Mouse (Mus musculus) intestine, embryonic 14.5 days (tissue): Measurements from ENCODE around the gene Apoa1. TPM values are rescaled to one million over a fixed set of nuclear protein-coding genes. Genes with fewer than 3 reads are reported as not detected.
A peak's percentile ranks its signal among the peaks of the same experiment; 100 is the strongest.

Experiments
- ATAC-seq: fragments of 200-750 bp; cut with Nextera tagmentation; replicated peaks from 2 replicates; pipeline ENCODE4 v1.8.0; 2017; ENCODE audit warnings: low read depth, moderate number of reproducible peaks, moderate TSS enrichment, moderate library complexity; ENCODE audit not compliant: low FRiP score, low TSS enrichment
- DNase-seq: peaks from one replicate; pipeline ENCODE4 v3.0.0-alpha.2; 2018; ENCODE audit warnings: low spot score
- H3K27ac ChIP-seq: fragments of 300-500 bp; sonication (generic); 2 replicates; pipeline ENCODE4 v1.5.1; 2014; ENCODE audit warnings: low read depth, mild to moderate bottlenecking, control low read depth
- H3K27me3 ChIP-seq: fragments of 300-500 bp; sonication (generic); replicated peaks from 2 replicates; pipeline ENCODE4 v1.6.1; 2014; ENCODE audit warnings: low read length, control low read depth; ENCODE audit not compliant: control insufficient read depth, insufficient read depth
- H3K36me3 ChIP-seq: fragments of 300-500 bp; sonication (generic); 2 replicates; pipeline ENCODE4 v1.6.1; 2014; ENCODE audit warnings: low read length, control low read depth; ENCODE audit not compliant: control insufficient read depth, insufficient read depth
- H3K4me1 ChIP-seq: fragments of 300-500 bp; sonication (generic); replicated peaks from 2 replicates; pipeline ENCODE4 v1.6.1; 2014; ENCODE audit warnings: low read length, control low read depth, mixed read lengths; ENCODE audit not compliant: control insufficient read depth, insufficient read depth
- H3K4me2 ChIP-seq: fragments of 300-500 bp; sonication (generic); 2 replicates; pipeline ENCODE4 v1.6.1; 2014; ENCODE audit warnings: low read length
- H3K4me3 ChIP-seq: fragments of 300-500 bp; sonication (generic); 2 replicates; pipeline ENCODE4 v1.5.1; 2014; ENCODE audit warnings: low read depth, low read length, control low read depth, mixed read lengths
- H3K9ac ChIP-seq: fragments of 300-500 bp; sonication (generic); 2 replicates; pipeline ENCODE4 v1.6.1; 2014; ENCODE audit warnings: mild to moderate bottlenecking, low read length
- H3K9me3 ChIP-seq: fragments of 300-500 bp; sonication (generic); 2 replicates; pipeline ENCODE4 v1.6.1; 2016; ENCODE audit warnings: low read length, control low read depth; ENCODE audit not compliant: control insufficient read depth
- WGBS: fragments of 180-500 bp; shearing (Covaris S2); extraction: QIAGEN DNeasy Blood & Tissue Kit; methylation state at CpG from one replicate; pipeline ENCODE4 v1.1.7; 2014; 5-methylcytosine and 5-hydroxymethylcytosine counted together
- polyA plus RNA-seq: library from polyadenylated mRNA; unstranded; fragments of >200 nt; fragmentation: Nextera tagmentation; extraction: Ambion mirVana; gene quantifications from 2 replicates; pipeline ENCODE4 v1.2.1, GENCODE M21; 2014

Apoa1 gene
- polyA plus RNA-seq, 1 experiment from 2014 or later = 281 TPM

GRCm38 (mm10) chr9:46256658-46257385 is 28.4 kb downstream of the Apoa1 start:
- H3K36me3 ChIP-seq = no peaks in the 10 kb centered on the region
- H3K27ac ChIP-seq = no peak overlapping the region
- H3K4me1 ChIP-seq = no peaks in the 10 kb centered on the region
- no peaks in the 10 kb centered on the region for H3K9me3 ChIP-seq
- no peak overlapping the region for H3K4me2 ChIP-seq
- H3K4me3 ChIP-seq = no peak overlapping the region
- WGBS = 76% methylated on average over 10 of the region's 10 CpGs
- ATAC-seq (no peak), DNase-seq (no peak)
- no peaks in the 10 kb centered on the region for H3K27me3 ChIP-seq
- H3K9ac ChIP-seq = no peak overlapping the region

- Histone ChIP-seq H3K36me3 (no peaks in the 10 kb centered on the region), H3K4me1 (no peaks in the 10 kb centered on the region), H3K27ac (no peak overlapping the region), H3K4me3 (no peak overlapping the region), H3K9me3 (no peaks in the 10 kb centered on the region), H3K27me3 (no peaks in the 10 kb centered on the region), H3K9ac (no peak overlapping the region), H3K4me2 (no peak overlapping the region)
- DNase-seq (no peak), ATAC-seq (no peak)
- WGBS = 83% methylated on average over 3 of the region's 3 CpGs
Measured at GRCm38 (mm10) chr9:46257546-46257945, 29.2 kb downstream of the Apoa1 start.

GRCm38 (mm10) chr9:46259111-46259510 is 30.7 kb downstream of the Apoa1 start:
- DNase-seq (no peak), ATAC-seq (no peak)
- Histone ChIP-seq H3K36me3 (no peaks in the 10 kb centered on the region), H3K27me3 (no peaks in the 10 kb centered on the region), H3K9ac (no peak overlapping the region), H3K4me2 (no peak overlapping the region), H3K27ac (no peak overlapping the region), H3K4me3 (no peak overlapping the region), H3K9me3 (no peaks in the 10 kb centered on the region), H3K4me1 (no peaks in the 10 kb centered on the region)
- 87% methylated on average over 6 of the region's 6 CpGs for WGBS

GRCm38 (mm10) chr9:46261131-46261530 is 32.8 kb downstream of the Apoa1 start:
- 80% methylated on average over 7 of the region's 7 CpGs for WGBS
- DNase-seq (no peak), ATAC-seq (no peak)
- Histone ChIP-seq H3K4me1 (no peaks in the 10 kb centered on the region), H3K9ac (no peak overlapping the region), H3K27ac (no peak overlapping the region), H3K4me3 (no peak overlapping the region), H3K9me3 (no peaks in the 10 kb centered on the region), H3K36me3 (no peaks in the 10 kb centered on the region), H3K4me2 (no peak overlapping the region), H3K27me3 (no peaks in the 10 kb centered on the region)

- no peak within 1 kb of the TSS for H3K4me2 ChIP-seq
- H3K36me3 ChIP-seq = no peaks in the 10 kb centered on the region
- H3K9ac ChIP-seq = no peak within 1 kb of the TSS
- no peaks in the 10 kb centered on the region for H3K4me1 ChIP-seq
- no peak within 1 kb of the TSS for H3K27ac ChIP-seq
- no peak for DNase-seq
- no peaks in the 10 kb centered on the region for H3K9me3 ChIP-seq
- H3K4me3 ChIP-seq = no peak within 1 kb of the TSS
- peaks cover 10% of the 10 kb centered on the region; the same call in 1 of the 2 replicates for H3K27me3 ChIP-seq
- 35% methylated on average over 7 of the region's 7 CpGs for WGBS
- no peak for ATAC-seq
Measured at GRCm38 (mm10) chr9:46268343-46268873, 40.0 kb downstream of the Apoa1 start, which contains the start of gene Apoa5. Apoa5 (plus strand) TSS chr9:46268633.

- no peak overlapping the region for H3K27ac ChIP-seq
- DNase-seq (no peak), ATAC-seq (no peak)
- no peaks in the 10 kb centered on the region for H3K36me3 ChIP-seq
- no peak overlapping the region for H3K4me3 ChIP-seq
- no peaks in the 10 kb centered on the region for H3K9me3 ChIP-seq
- H3K9ac ChIP-seq = no peak overlapping the region
- 89% methylated on average over 5 of the region's 5 CpGs for WGBS
- peaks cover 10% of the 10 kb centered on the region; the same call in 1 of the 2 replicates for H3K27me3 ChIP-seq
- H3K4me1 ChIP-seq = peaks cover 5% of the 10 kb centered on the region; the same call in 1 of the 2 replicates
- H3K4me2 ChIP-seq = no peak overlapping the region
Measured at GRCm38 (mm10) chr9:46269125-46269524, 40.7 kb downstream of the Apoa1 start.

GRCm38 (mm10) chr9:46270782-46271181 is 42.4 kb downstream of the Apoa1 start:
- Histone ChIP-seq H3K4me3 (no peak overlapping the region), H3K27ac (no peak overlapping the region), H3K9me3 (no peaks in the 10 kb centered on the region), H3K36me3 (peaks cover 16% of the 10 kb centered on the region), H3K27me3 (peaks cover 10% of the 10 kb centered on the region; the same call in 1 of the 2 replicates), H3K4me2 (no peak overlapping the region), H3K4me1 (peaks cover 5% of the 10 kb centered on the region; the same call in 1 of the 2 replicates), H3K9ac (no peak overlapping the region)
- DNase-seq = no peak
- no peak for ATAC-seq
- 89% methylated on average over 4 of the region's 4 CpGs for WGBS

- 0 out of 2 replicates have a peak overlapping the region, but pooled peaks have one; percentile 61 for H3K4me3 ChIP-seq
- H3K27ac ChIP-seq = no peak overlapping the region
- DNase-seq = no peak
- peaks cover 5% of the 10 kb centered on the region; the same call in 1 of the 2 replicates for H3K4me1 ChIP-seq
- H3K9me3 ChIP-seq = no peaks in the 10 kb centered on the region
- WGBS = 79% methylated on average over 9 of the region's 9 CpGs
- H3K4me2 ChIP-seq = no peak overlapping the region
- ATAC-seq = no peak
- H3K36me3 ChIP-seq = peaks cover 29% of the 10 kb centered on the region
- H3K9ac ChIP-seq = no peak overlapping the region
- H3K27me3 ChIP-seq = peaks cover 10% of the 10 kb centered on the region; the same call in 1 of the 2 replicates
Measured at GRCm38 (mm10) chr9:46272070-46272469, 43.7 kb downstream of the Apoa1 start.
